Mouse (Mus musculus): ENCODE data around the gene Mbtps2.

Gene Mbtps2

GRCm38 (mm10) chrX:157598186-157598996 is at the start of gene Mbtps2:
Gene Mbtps2, minus strand, starts transcription at chrX:157598715.
- DNase-seq (ENCODE audit: low read depth): peak; percentile 83

- DNase-seq (ENCODE audit: low read depth): no peak
Observed at GRCm38 (mm10) chrX:157646399-157646798, 47.9 kb upstream of the Mbtps2 start.

GRCm38 (mm10) chrX:157644700-157645099 is 46.2 kb upstream of the Mbtps2 start:
- DNase-seq (ENCODE audit: low read depth): no peak

- peak; percentile 55 for DNase-seq (ENCODE audit: low read depth)
Observed at GRCm38 (mm10) chrX:157644300-157644699, 45.8 kb upstream of the Mbtps2 start.

- DNase-seq (ENCODE audit: low read depth): no peak
Observed at GRCm38 (mm10) chrX:157642856-157643255, 44.3 kb upstream of the Mbtps2 start.

GRCm38 (mm10) chrX:157637253-157637652 is 38.7 kb upstream of the Mbtps2 start:
- no peak for DNase-seq (ENCODE audit: low read depth)

GRCm38 (mm10) chrX:157633676-157634414 is 35.3 kb upstream of the Mbtps2 start:
- no peak for DNase-seq (ENCODE audit: low read depth)

GRCm38 (mm10) chrX:157630341-157630740 is 31.8 kb upstream of the Mbtps2 start:
- no peak for DNase-seq (ENCODE audit: low read depth)

- no peak for DNase-seq (ENCODE audit: low read depth)
Observed at GRCm38 (mm10) chrX:157612894-157613293, 14.4 kb upstream of the Mbtps2 start.

- peak; percentile 7 for DNase-seq (ENCODE audit: low read depth)
Observed at GRCm38 (mm10) chrX:157601450-157601849, 2.9 kb upstream of the Mbtps2 start.

- DNase-seq (ENCODE audit: low read depth): no peak
Observed at GRCm38 (mm10) chrX:157597585-157598185, 830 bp downstream of the Mbtps2 start.

- peak; percentile 33 for DNase-seq (ENCODE audit: low read depth)
Observed at GRCm38 (mm10) chrX:157596802-157597201, 1.7 kb downstream of the Mbtps2 start.

GRCm38 (mm10) chrX:157595927-157596326 is 2.6 kb downstream of the Mbtps2 start:
- no peak for DNase-seq (ENCODE audit: low read depth)

- DNase-seq (ENCODE audit: low read depth): no peak
Observed at GRCm38 (mm10) chrX:157594606-157595005, 3.9 kb downstream of the Mbtps2 start.

- DNase-seq (ENCODE audit: low read depth): no peak
Observed at GRCm38 (mm10) chrX:157587001-157587400, 11.5 kb downstream of the Mbtps2 start.

GRCm38 (mm10) chrX:157586397-157586796 is 12.1 kb downstream of the Mbtps2 start:
- no peak for DNase-seq (ENCODE audit: low read depth)

GRCm38 (mm10) chrX:157579108-157579614 is 19.4 kb downstream of the Mbtps2 start:
- DNase-seq (ENCODE audit: low read depth): no peak

GRCm38 (mm10) chrX:157574683-157575082 is 23.8 kb downstream of the Mbtps2 start:
- no peak for DNase-seq (ENCODE audit: low read depth)

GRCm38 (mm10) chrX:157568840-157569239 is 29.7 kb downstream of the Mbtps2 start, which contains the start of gene Yy2:
Gene Yy2, minus strand, starts transcription at chrX:157568985.
- DNase-seq (ENCODE audit: low read depth): no peak

GRCm38 (mm10) chrX:157563794-157564193 is 34.7 kb downstream of the Mbtps2 start:
- peak; percentile 35 for DNase-seq (ENCODE audit: low read depth)

GRCm38 (mm10) chrX:157547082-157547481 is 51.4 kb downstream of the Mbtps2 start:
- DNase-seq (ENCODE audit: low read depth): no peak

GRCm38 (mm10) chrX:157506400-157506799 is 92.1 kb downstream of the Mbtps2 start:
- DNase-seq (ENCODE audit: low read depth): no peak
